Mouse (Mus musculus): ENCODE results near the gene Rhox13. TPM values are rescaled to one million over a fixed set of nuclear protein-coding genes. Genes with fewer than 3 reads are reported as not detected.

The Rhox13 gene
- not detected in 2 replicates for polyA plus RNA-seq (2021; fragmentation: Nextera tagmentation)
- long read RNA-seq, experiment 1 = 0 reads
- long read RNA-seq, experiment 2 = 0 reads

GRCm38 (mm10) chrX:38120982-38121381 is at the start of gene Rhox13:
TSS of gene Rhox13 (plus strand) at chrX:38121219.

DNA sequence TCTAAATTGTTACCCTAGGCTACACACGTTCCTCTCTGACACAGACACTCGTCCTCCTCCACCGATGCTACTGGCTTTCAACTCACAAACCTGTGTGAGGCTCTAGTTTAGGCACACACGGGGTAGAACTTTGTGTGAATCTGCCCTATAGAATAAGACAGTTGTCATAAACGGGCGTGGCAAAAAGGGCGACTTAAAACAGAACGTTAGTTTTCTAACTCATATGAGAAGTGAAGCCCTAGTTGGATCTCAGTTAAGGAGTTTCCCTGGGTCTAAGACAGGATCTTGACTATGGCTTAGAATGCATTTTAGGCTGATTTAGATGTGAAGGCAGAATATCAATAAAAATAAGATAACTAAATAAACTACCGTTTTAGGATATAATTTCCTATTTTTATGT is 36.0 kb upstream of the Rhox13 start, which contains the start of gene Rhox11:
Gene Rhox11, minus strand, starts transcription at position 101 of the 400 bp plus-strand sequence.

GRCm38 (mm10) chrX:38110807-38111206 is 10.2 kb upstream of the Rhox13 start, which contains the start of gene Rhox12:
TSS of gene Rhox12 (minus strand) at chrX:38110907.

Other genes starting within 250 kb of the Rhox13 start
- not detected in 2 replicates for gene Rhox8, start 242.3 kb upstream of the Rhox13 start, polyA plus RNA-seq (2021; fragmentation: Nextera tagmentation)
- gene Rhox7b, start 224.0 kb upstream of the Rhox13 start, polyA plus RNA-seq (2021; fragmentation: Nextera tagmentation) = not detected in 2 replicates
- gene Rhox9, start 219.4 kb upstream of the Rhox13 start, polyA plus RNA-seq (2021; fragmentation: Nextera tagmentation) = not detected in 2 replicates
- gene Btg1-ps1, start 102.4 kb upstream of the Rhox13 start, polyA plus RNA-seq (2021; fragmentation: Nextera tagmentation) = not detected in 2 replicates
- gene Btg1-ps2, start 78.1 kb upstream of the Rhox13 start, polyA plus RNA-seq (2021; fragmentation: Nextera tagmentation) = not detected in 2 replicates
- not detected in 2 replicates for gene Rhox10, start 54.7 kb upstream of the Rhox13 start, polyA plus RNA-seq (2021; fragmentation: Nextera tagmentation)
- not detected in 2 replicates for gene Rhox11, start 36.1 kb upstream of the Rhox13 start, polyA plus RNA-seq (2021; fragmentation: Nextera tagmentation)
- not detected in 2 replicates for gene Rhox12, start 10.3 kb upstream of the Rhox13 start, polyA plus RNA-seq (2021; fragmentation: Nextera tagmentation)
- gene Zbtb33, start 68.6 kb downstream of the Rhox13 start, polyA plus RNA-seq (2021; fragmentation: Nextera tagmentation) = 3.4 and 5.8 TPM in 2 replicates
- 8.5 and 14.2 TPM in 2 replicates for gene Tmem255a, start 131.2 kb downstream of the Rhox13 start, polyA plus RNA-seq (2021; fragmentation: Nextera tagmentation)
- gene Atp1b4, start 195.0 kb downstream of the Rhox13 start, polyA plus RNA-seq (2021; fragmentation: Nextera tagmentation) = not detected in 2 replicates

All from left cerebral cortex, adult 6 months (tissue).